Mouse (Mus musculus) limb, embryonic 14.5 days (tissue): ENCODE results near the gene Ercc1. TPM values are rescaled to one million over a fixed set of nuclear protein-coding genes. Genes with fewer than 3 reads are reported as not detected.

Source experiments
- ATAC-seq: fragments of 200-750 bp; cut with Nextera tagmentation; 2 replicates; pipeline ENCODE4 v1.8.0; 2017; ENCODE audit warnings: low read depth, moderate number of reproducible peaks, moderate TSS enrichment; ENCODE audit not compliant: low FRiP score
- DNase-seq: peaks from one replicate; pipeline ENCODE4 v3.0.0-alpha.2; 2015; ENCODE audit warnings: low spot score
- H3K27ac ChIP-seq: fragments of 300-500 bp; sonication (generic); replicated peaks from 2 replicates; pipeline ENCODE4 v1.5.1; 2014; ENCODE audit warnings: low read depth, mild to moderate bottlenecking, low read length, moderate library complexity, mixed read lengths
- H3K27me3 ChIP-seq: fragments of 300-500 bp; sonication (generic); 2 replicates; pipeline ENCODE4 v1.6.1; 2014; ENCODE audit warnings: low read length, mixed read lengths; ENCODE audit not compliant: control insufficient read depth, insufficient read depth
- H3K36me3 ChIP-seq: fragments of 300-500 bp; sonication (generic); 2 replicates; pipeline ENCODE4 v1.6.1; 2014; ENCODE audit warnings: mild to moderate bottlenecking, low read length, moderate library complexity, mixed read lengths; ENCODE audit not compliant: control insufficient read depth, insufficient read depth
- H3K4me1 ChIP-seq: fragments of 300-500 bp; sonication (generic); 2 replicates; pipeline ENCODE4 v1.6.1; 2014; ENCODE audit warnings: antibody characterized with exemption, low read length, mixed read lengths; ENCODE audit not compliant: control insufficient read depth, insufficient read depth
- H3K4me2 ChIP-seq: fragments of 300-500 bp; sonication (generic); replicated peaks from 2 replicates; pipeline ENCODE4 v1.6.1; 2014; ENCODE audit warnings: low read depth, mild to moderate bottlenecking, low read length, moderate library complexity; ENCODE audit not compliant: severe bottlenecking
- H3K4me3 ChIP-seq: fragments of 300-500 bp; sonication (generic); replicated peaks from 2 replicates; pipeline ENCODE4 v1.5.1; 2014; ENCODE audit warnings: low read length
- H3K9ac ChIP-seq: fragments of 300-500 bp; sonication (generic); 2 replicates; pipeline ENCODE4 v1.6.1; 2014; ENCODE audit warnings: mild to moderate bottlenecking, low read depth, low read length, moderate library complexity; ENCODE audit not compliant: severe bottlenecking
- H3K9me3 ChIP-seq: fragments of 300-500 bp; sonication (generic); 2 replicates; pipeline ENCODE4 v1.6.1; 2016; ENCODE audit warnings: low read length; ENCODE audit not compliant: control insufficient read depth
- POLR2A ChIP-seq: fragments of 200-500 bp; IDR thresholded peaks from 2 replicates; pipeline ENCODE4 v1.8.0; 2012; ENCODE audit warnings: inconsistent platforms, mild to moderate bottlenecking, moderate library complexity, borderline replicate concordance; ENCODE audit not compliant: insufficient read depth, insufficient read length; ENCODE audit errors: extremely low read depth
- WGBS: fragments of 180-500 bp; shearing (Covaris S2); extraction: QIAGEN DNeasy Blood & Tissue Kit; methylation state at CpG from one replicate; pipeline ENCODE4 v1.1.7; 2014; 5-methylcytosine and 5-hydroxymethylcytosine counted together
- polyA plus RNA-seq, 2 experiments: library from polyadenylated mRNA; depleted of rRNA in 1 of 2; stranded (reverse) in 1 of 2; unstranded in 1 of 2; fragments of >200 nt; fragmentation: Nextera tagmentation in 1 of 2; extraction: Ambion mirVana in 1 of 2; gene quantifications; 2 replicates each; pipeline versions ENCODE4 v1.2.1 to v1.2.3; 2012 to 2014

Gene Ercc1
- polyA plus RNA-seq, 2 experiments = 72.3 to 74.3 TPM

- Histone ChIP-seq H3K4me2 (no peak overlapping the region), H3K27ac (no peak overlapping the region), H3K9me3 (no peaks in the 10 kb centered on the region), H3K36me3 (peaks cover 59% of the 10 kb centered on the region), H3K27me3 (no peaks in the 10 kb centered on the region), H3K4me3 (no peak overlapping the region), H3K9ac (no peak overlapping the region), H3K4me1 (peaks cover 10% of the 10 kb centered on the region)
- WGBS = 87% methylated on average over 13 of the region's 13 CpGs
- TF ChIP-seq POLR2A = no peak
- no peak for ATAC-seq
- DNase-seq = no peak
Observed at GRCm38 (mm10) chr7:19349188-19349915, 4.8 kb downstream of the Ercc1 start.

DNA sequence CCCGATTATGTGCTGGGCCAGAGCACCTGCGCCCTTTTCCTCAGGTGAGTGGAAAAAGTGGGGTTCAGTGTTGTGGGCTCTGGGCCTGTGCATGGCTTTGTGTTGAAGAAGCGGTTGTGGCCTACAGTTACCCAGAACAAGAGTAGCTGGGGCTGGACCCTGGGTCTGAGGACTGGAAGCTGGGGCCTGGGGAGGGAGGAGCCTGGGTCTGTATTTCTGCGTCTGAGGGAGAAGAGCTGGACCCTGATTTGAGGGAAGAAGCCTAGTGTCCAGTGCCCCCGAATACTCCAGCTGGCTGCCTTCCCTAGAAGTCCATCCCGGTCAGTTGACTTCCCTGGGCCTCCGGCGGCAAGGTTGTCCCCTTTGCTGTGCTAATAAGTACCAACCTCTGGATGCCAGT is 5.6 kb downstream of the Ercc1 start:
- WGBS = 93% methylated on average over 8 of the region's 8 CpGs

DNA sequence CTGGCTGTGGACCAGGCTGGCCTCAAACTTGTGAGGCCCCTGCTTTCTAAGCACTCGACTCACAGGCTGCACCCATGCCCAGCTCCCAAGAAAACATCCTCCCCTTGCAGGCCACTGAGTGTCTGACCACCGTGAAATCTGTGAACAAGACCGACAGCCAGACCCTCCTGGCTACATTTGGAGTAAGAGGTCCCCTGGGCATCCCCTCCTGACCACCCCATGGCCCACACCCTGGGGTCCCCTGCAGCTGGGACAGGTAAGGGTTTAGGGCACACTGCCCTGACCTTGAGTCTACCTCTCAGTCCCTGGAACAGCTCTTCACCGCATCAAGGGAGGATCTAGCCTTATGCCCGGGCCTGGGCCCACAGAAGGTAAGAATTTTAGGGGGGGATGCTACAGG is 10.4 kb downstream of the Ercc1 start:
- Histone ChIP-seq H3K9me3 (no peaks in the 10 kb centered on the region), H3K4me3 (no peak overlapping the region), H3K27me3 (no peaks in the 10 kb centered on the region), H3K27ac (no peak overlapping the region), H3K36me3 (peaks cover 67% of the 10 kb centered on the region), H3K4me1 (peaks cover 5% of the 10 kb centered on the region; the same call in 1 of the 2 replicates), H3K4me2 (no peak overlapping the region), H3K9ac (no peak overlapping the region)
- DNase-seq = no peak
- WGBS = 86% methylated on average over 5 of the region's 5 CpGs
- ATAC-seq = no peak
- no peak for TF ChIP-seq POLR2A

More for the DNA sequence above, 5.6 kb downstream of the Ercc1 start:
- Histone ChIP-seq H3K27me3 (no peaks in the 10 kb centered on the region), H3K27ac (no peak overlapping the region), H3K4me1 (peaks cover 8% of the 10 kb centered on the region), H3K9me3 (no peaks in the 10 kb centered on the region), H3K4me3 (no peak overlapping the region), H3K36me3 (peaks cover 67% of the 10 kb centered on the region), H3K9ac (no peak overlapping the region), H3K4me2 (no peak overlapping the region)
- no peak for TF ChIP-seq POLR2A
- DNase-seq (no peak), ATAC-seq (no peak)

GRCm38 (mm10) chr7:19356311-19356710 is 11.7 kb downstream of the Ercc1 start:
- 66% methylated on average over 10 of the region's 10 CpGs for WGBS
- ATAC-seq = no peak
- H3K4me1 ChIP-seq = peaks cover 7% of the 10 kb centered on the region; the same call in 1 of the 2 replicates

GRCm38 (mm10) chr7:19357381-19358375 is 13.1 kb downstream of the Ercc1 start:
- no peak overlapping the region for H3K27ac ChIP-seq

More at GRCm38 (mm10) chr7:19356311-19356710, 11.7 kb downstream of the Ercc1 start:
- H3K4me3 ChIP-seq = no peak overlapping the region
- H3K4me2 ChIP-seq = no peak overlapping the region
- peaks cover 57% of the 10 kb centered on the region for H3K36me3 ChIP-seq
- no peak overlapping the region for H3K9ac ChIP-seq
- no peaks in the 10 kb centered on the region for H3K9me3 ChIP-seq
- no peak for TF ChIP-seq POLR2A
- no peak overlapping the region for H3K27ac ChIP-seq
- no peaks in the 10 kb centered on the region for H3K27me3 ChIP-seq
- no peak for DNase-seq

More at GRCm38 (mm10) chr7:19357381-19358375, 13.1 kb downstream of the Ercc1 start:
- Histone ChIP-seq H3K4me1 (peaks cover 12% of the 10 kb centered on the region), H3K4me2 (peak overlapping the region; percentile 97), H3K4me3 (peak overlapping the region; percentile 66), H3K9me3 (no peaks in the 10 kb centered on the region), H3K27me3 (no peaks in the 10 kb centered on the region), H3K36me3 (peaks cover 48% of the 10 kb centered on the region), H3K9ac (peak overlapping the region; percentile 66)
- 91% methylated on average over 25 of the region's 25 CpGs for WGBS
- TF ChIP-seq POLR2A = no peak
- ATAC-seq (no peak), DNase-seq (no peak)
